9 mouse cellular contexts compared by ENCODE assay signal in the genomic region with DNA sequence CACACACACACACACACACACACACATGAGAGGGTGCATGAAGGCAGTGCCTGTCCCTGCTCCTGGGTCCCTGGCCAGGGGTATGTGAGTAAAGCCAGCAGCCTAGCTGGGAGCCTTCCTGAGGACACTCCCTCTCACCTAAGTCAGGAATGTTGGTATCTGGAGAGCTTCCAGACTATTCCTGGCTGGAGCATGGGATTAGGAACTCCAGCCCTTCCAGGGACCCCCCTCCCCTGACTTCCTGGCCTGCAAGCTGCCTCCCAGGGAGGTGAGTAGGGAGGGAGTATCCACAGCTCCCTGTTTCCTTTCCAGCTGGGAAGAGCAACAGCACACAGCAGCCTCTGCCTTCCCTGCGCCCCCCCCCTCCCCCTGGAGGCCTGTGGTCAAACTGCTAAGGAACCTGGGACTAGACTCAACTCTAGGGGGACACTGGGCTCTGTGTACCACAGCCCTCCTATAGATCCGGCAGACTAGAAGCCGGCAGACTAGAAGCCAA. TPM values are rescaled to one million over a fixed set of nuclear protein-coding genes. Genes with fewer than 3 reads are reported as not detected.
DNase-seq lines count a peak whose midpoint lies in the region; ATAC-seq lines count a peak whose summit lies in the region.
"Had no signal": no experiment of that assay in that cellular context is flagged by ENCODE, and none has a peak within 500 bp of the region (broad histone marks: within the 10 kb centered on the region; RNA-seq: fewer than 3 reads in every experiment).

No protein-coding gene starts in this region.

- ATAC-seq in embryonic facial prominence, embryonic 14.5 days (ENCODE audit: low read depth), result peak; percentile 76
- no peak; the same call in 1 of the 2 replicates for ATAC-seq in midbrain, embryonic 15.5 days (replicated peaks)

- H3K9ac ChIP-seq in embryonic facial prominence, embryonic 14.5 days (ENCODE audit: low read depth, low read length), result no peak overlapping the region
- no peak overlapping the region for H3K9ac ChIP-seq in midbrain, embryonic 15.5 days

- peak overlapping the region; percentile 40; the same call in 1 of the 2 replicates for H3K27ac ChIP-seq in embryonic facial prominence, embryonic 14.5 days (replicated peaks; ENCODE audit: low read depth, low read length)
- H3K27ac ChIP-seq in midbrain, embryonic 15.5 days, result no peak overlapping the region

- H3K36me3 ChIP-seq in embryonic facial prominence, embryonic 14.5 days (ENCODE audit: control insufficient read depth, insufficient read depth, low read length), result no peaks in the 10 kb centered on the region
- H3K36me3 ChIP-seq in midbrain, embryonic 15.5 days (replicated peaks), result no peaks in the 10 kb centered on the region

- peaks cover 21% of the 10 kb centered on the region for H3K4me1 ChIP-seq in embryonic facial prominence, embryonic 14.5 days (ENCODE audit: control insufficient read depth, insufficient read depth, low read length)
- peaks cover 8% of the 10 kb centered on the region; the same call in 1 of the 2 replicates for H3K4me1 ChIP-seq in midbrain, embryonic 15.5 days

- 6% methylated on average over 2 of the region's 3 CpGs for WGBS in embryonic facial prominence, embryonic 14.5 days
- 33% methylated on average over 3 of the region's 3 CpGs for whole genome bisulfite sequencing in midbrain, embryonic 15.5 days

- H3K9me3 ChIP-seq in embryonic facial prominence, embryonic 14.5 days (ENCODE audit: control insufficient read depth, low read length), result no peaks in the 10 kb centered on the region
- no peaks in the 10 kb centered on the region for H3K9me3 ChIP-seq in midbrain, embryonic 15.5 days

- no peak overlapping the region; the same call in 1 of the 2 replicates for H3K4me2 ChIP-seq in embryonic facial prominence, embryonic 14.5 days (ENCODE audit: low read depth, low read length)
- no peak overlapping the region for H3K4me2 ChIP-seq in midbrain, embryonic 15.5 days

- DNase-seq in adrenal gland, adult 2 months, result peak; percentile 61
- no peak for DNase-seq in adrenal gland, adult 18-20 months (ENCODE audit: low spot score in 2 of 2)
- DNase-seq in embryonic facial prominence, embryonic 14.5 days (ENCODE audit: low spot score), result peak; percentile 84
- DNase-seq in heart, postnatal 4 days, result peak; percentile 87
- DNase-seq in lung, adult 18-20 months, result peak; percentile 42 to 70
- DNase-seq in cerebellum, postnatal 10 days, result no peak
- no peak for DNase-seq in right cerebral cortex, postnatal 25 days

- no peak overlapping the region for H3K4me3 ChIP-seq in embryonic facial prominence, embryonic 14.5 days (ENCODE audit: low read depth, low read length)
- H3K4me3 ChIP-seq in midbrain, embryonic 15.5 days, result no peak overlapping the region

- H3K27me3 ChIP-seq in embryonic facial prominence, embryonic 14.5 days (replicated peaks; ENCODE audit: control insufficient read depth, insufficient read depth, low read length), result no peaks in the 10 kb centered on the region
- no peaks in the 10 kb centered on the region for H3K27me3 ChIP-seq in midbrain, embryonic 15.5 days (replicated peaks)

RNA-seq across cellular contexts. Expression of gene A530016L24Rik, which starts 1.2 kb away (rescaled TPM):
- 10 to 100 TPM; 40.0 to 45.4 TPM for total RNA-seq in adrenal gland, adult 2 months (2021)
- 61.5 and 92.3 TPM in 2 replicates for polyA plus RNA-seq in adrenal gland, adult 2 months (2012; rRNA removed)
- total RNA-seq in adrenal gland, adult 18-20 months (2021), result 100 to 1,000 TPM in 1 of 2 experiments, 10 to 100 TPM in 1; 25.0 to 131 TPM
- polyA plus RNA-seq in embryonic facial prominence, embryonic 14.5 days (2014; fragmentation: Nextera tagmentation; extraction: Ambion mirVana), result 0.69 and 1.2 TPM in 2 replicates
- 10 to 100 TPM; 25.6 to 26.5 TPM for total RNA-seq in heart, postnatal 4 days (2021)
- 0.22 and 0.24 TPM in 2 replicates for polyA plus RNA-seq in midbrain, embryonic 15.5 days (2015; fragmentation: Nextera tagmentation; extraction: Ambion mirVana)
- total RNA-seq: common myeloid progenitor, adult 5-6 weeks had no signal

RNA-seq across cellular contexts. Expression of gene Tmem179, which starts 26.1 kb away (rescaled TPM):
- 10 to 100 TPM in 1 of 2 experiments, 1 to 10 TPM in 1; 2.7 to 10.5 TPM for total RNA-seq in adrenal gland, adult 2 months (2021)
- 6.1 and 8.8 TPM in 2 replicates for polyA plus RNA-seq in adrenal gland, adult 2 months (2012; rRNA removed)
- 1 to 10 TPM; 6.5 to 8.5 TPM for total RNA-seq in adrenal gland, adult 18-20 months (2021)
- 2.4 and 2.9 TPM in 2 replicates for polyA plus RNA-seq in embryonic facial prominence, embryonic 14.5 days (2014; fragmentation: Nextera tagmentation; extraction: Ambion mirVana)
- total RNA-seq in heart, postnatal 4 days (2021), result under 1 TPM; 0.11 to 0.12 TPM
- polyA plus RNA-seq in midbrain, embryonic 15.5 days (2015; fragmentation: Nextera tagmentation; extraction: Ambion mirVana), result 87.0 and 90.2 TPM in 2 replicates
- total RNA-seq: common myeloid progenitor, adult 5-6 weeks had no signal

Comparison
In these comparisons a context has a peak if more than half of its experiments do, and no peak if none do; other contexts are left out.
1. DNase-seq: peak in adrenal gland, adult 2 months (single experiment), embryonic facial prominence, embryonic 14.5 days (single experiment), heart, postnatal 4 days (single experiment) and lung, adult 18-20 months (2 of 2); none in adrenal gland, adult 18-20 months (0 of 2), cerebellum, postnatal 10 days (0 of 2) and right cerebral cortex, postnatal 25 days (single experiment).